Mouse (Mus musculus): Measurements from ENCODE around the gene Pfkm.

The Pfkm gene

DNA sequence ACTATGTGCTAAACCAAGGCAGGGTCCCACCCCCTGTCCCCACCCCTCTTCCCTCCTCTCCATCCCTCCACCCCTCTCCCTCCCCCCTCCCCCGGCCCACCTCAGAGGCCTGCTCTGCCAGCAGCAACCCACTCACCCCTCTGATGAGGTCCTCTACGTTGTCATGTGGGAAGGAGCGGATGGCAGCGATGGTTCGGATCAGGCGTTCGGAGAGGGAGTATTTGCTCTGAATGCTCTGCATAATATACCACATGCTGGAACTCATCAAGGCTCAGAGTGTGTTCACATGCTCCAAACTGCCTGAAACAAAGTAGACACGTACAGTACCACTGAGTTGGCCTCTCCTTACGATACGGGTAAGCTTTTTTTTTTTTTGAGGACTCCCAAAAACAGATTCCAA is 50.1 kb downstream of the Pfkm start:
- DNase-seq, result no peak

DNA sequence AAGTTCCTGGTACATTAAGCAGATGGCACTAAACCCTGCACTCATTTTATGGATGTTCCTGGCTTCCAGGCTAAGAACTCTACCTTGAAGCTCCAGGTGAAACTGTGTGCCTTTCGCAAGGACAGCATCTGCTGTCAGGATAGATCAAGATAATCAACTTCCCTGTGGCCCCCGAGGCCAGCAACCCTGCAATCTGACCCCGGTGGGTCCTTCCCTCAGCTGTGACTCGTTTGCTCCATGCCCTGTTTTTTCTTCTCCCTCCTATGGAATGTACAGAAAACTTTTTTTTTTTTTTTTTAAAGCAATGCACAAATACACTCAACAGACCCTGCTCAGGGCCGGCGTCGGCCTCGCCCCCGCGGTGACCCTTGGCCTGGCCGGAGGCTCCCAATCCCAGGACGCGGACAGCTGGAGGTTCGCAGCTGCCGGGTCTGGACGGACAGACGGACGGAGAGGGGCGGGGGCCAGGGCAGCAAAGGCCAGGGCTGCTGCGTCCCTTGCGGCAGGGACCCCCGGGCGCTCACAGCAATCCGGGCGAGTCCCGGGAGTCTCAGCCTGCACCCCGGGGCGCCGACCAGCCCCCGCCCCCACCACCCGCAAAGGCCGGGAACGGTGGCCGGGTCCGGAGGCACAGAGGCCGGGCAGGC is 52.6 kb downstream of the Pfkm start:
- DNase-seq, result peak; percentile 38

DNA sequence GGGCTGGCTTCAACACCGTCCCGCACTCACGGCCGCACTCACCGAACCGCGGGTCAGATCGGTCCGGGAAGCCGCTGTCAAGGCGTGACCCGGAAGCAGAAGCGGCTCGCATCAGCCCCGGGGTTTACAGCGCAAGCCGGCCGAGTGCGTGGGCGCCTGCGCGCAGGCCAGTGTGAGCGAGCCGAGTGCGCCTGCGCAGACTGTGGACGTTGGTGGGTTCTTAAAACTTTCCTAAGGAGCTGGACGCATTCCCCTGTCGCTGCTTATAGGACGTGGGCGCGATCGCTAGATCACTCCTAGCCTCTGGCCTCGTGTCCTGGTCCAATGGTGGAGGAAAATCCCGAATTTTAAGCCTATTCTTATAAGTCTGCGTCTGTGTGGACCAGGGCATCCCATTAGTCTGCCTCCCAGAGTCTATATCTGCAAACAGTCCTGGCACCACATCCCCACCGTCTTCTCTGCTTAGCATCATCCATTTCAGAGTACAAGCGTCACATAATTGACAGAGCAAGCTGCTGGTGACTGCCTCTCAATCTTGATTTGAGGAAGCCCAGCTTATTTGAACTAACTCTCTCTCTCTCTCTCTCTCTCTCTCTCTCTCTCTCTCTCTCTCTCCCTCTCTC is 53.3 kb downstream of the Pfkm start:
- DNase-seq, result peak; percentile 91

DNA sequence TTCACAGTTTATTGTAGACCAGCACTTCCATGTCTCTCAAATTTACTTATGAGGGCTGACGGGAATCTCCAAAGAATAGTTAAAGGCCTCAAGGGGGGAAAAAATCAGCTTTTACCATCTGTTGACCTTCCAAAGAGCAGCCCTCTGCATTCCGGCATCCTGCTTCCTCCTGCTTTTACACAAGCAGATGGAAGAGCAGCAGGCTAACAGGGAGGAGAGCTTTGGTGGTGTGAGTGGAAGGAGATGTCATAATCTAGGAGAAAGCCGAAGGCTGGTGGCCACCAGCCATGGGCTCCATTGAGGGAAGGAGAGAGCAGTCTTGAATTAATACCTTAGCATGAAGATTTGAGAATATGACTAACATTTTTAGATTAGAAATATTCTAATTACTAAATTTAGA is 56.0 kb downstream of the Pfkm start:
- peak; percentile 64 for DNase-seq

- DNase-seq, result no peak
Measured at GRCm38 (mm10) chr15:98149166-98149602, 56.8 kb downstream of the Pfkm start.

DNA sequence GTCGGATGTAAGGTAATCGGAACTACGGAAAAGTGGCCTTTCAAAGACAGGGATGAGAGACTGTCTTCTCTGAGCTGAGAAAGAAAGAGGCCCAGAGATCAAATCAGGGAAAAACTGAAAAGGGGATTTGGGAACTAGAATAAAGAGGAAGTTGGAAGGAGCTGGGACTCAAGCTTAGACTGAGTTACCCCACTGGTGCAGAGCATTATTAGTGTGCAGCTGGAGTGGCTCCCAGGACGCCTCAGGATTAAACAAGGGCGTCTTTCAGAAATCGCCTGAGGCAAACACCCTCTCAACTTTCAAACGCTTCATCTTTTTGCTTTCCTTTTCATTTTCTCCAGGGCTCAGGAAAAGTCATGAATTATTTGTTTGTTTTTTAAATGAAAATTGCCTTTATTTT is 60.5 kb downstream of the Pfkm start:
- DNase-seq, result no peak

DNA sequence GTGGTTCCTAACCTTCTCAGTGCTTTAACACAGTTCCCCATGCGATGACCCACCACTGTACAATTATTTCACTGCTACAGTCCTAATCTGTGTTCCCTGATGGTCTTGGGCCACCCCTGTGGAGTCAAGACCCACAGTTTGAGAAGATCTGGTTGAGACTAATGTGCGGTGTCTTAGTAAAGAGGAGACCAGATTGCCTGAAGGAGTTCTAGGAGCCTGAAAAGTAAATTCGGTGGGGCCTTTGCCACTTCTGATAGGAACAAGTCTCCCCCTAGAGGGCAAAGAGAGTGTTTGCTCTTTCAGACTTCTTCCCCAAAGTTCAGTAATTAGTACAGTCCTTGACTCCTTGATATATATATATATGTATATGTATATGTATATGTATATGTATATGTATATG is 61.2 kb downstream of the Pfkm start:
- no peak for DNase-seq

- no peak for DNase-seq
Measured at GRCm38 (mm10) chr15:98154146-98154545, 61.8 kb downstream of the Pfkm start.

- DNase-seq, result no peak
Measured at GRCm38 (mm10) chr15:98154631-98155030, 62.2 kb downstream of the Pfkm start.

GRCm38 (mm10) chr15:98155272-98155671 is 62.9 kb downstream of the Pfkm start:
- DNase-seq, result no peak

DNA sequence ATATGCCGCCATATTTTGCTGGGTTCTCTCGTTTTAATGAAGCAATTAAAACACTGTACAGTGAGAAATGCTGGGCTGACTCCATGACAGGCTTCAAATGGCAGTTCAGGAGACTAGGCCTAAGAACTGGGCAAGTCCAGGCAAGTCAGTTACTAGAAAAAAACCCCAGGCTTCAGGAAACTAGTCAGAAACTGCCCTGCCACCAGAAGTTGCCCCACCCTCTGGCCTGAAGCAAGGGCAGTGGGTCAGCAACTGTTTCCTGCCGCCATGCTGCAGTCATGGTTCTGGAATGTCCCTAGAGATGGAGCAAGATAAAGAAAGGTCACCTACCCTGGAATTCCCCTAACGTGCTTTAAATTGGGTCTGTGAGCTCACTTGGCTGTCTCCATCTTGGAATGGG is 63.6 kb downstream of the Pfkm start:
- no peak for DNase-seq

DNA sequence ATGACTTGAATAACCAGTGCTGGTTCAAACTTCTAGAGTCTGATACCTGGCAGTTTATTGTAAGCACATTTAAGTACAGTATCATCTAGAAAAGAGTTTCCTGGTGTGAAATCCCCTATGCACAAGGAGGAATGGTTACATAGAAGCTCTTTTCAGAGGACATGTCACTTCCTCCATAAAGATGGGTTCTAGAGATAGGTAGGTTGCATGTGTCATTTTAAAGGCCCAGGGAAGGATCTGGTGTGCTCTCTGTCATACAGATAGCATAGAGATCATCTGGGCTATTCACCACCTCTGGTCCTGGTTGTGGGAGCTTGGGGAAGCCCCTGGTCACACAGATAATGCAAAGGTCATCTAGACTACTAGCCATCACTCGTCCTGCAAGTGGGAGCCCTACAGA is 64.9 kb downstream of the Pfkm start:
- DNase-seq, result no peak

DNA sequence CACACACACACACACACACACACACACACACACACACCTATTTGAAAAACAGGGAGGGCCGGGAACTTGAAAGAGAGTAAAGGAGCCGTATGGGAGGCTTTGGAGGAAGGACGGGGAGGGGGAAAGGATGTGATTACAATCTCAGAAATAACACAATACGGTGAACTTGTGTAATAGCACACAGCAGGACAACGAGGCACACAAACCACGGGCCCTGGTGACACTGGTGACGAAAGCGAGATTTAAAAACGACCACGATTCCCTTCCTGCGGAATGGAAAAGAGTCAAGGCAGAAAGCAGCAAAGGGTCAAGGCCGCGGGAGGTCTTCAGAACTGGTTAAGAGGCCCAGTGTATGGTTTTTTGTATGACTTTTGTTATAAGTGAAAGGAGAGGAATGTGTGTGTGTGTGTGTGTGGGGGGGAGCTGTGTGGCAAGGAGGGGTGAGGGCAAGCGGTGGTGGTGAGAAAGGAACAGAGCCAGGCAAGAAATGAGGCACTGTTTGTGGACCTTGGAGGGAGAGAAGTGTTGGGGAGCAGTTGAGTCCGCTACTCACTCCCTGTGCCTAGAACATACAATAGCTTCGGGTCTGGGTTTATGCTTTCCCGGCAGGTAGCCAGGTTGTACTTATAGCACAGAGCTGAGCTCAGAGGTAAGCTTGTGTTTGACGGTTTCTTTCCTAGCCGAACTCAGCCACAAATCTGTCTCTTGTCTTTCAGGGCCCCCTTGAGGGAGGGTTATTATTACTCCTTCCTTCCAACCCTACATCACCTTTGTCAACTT is 68.8 kb downstream of the Pfkm start:
- DNase-seq, result no peak

DNA sequence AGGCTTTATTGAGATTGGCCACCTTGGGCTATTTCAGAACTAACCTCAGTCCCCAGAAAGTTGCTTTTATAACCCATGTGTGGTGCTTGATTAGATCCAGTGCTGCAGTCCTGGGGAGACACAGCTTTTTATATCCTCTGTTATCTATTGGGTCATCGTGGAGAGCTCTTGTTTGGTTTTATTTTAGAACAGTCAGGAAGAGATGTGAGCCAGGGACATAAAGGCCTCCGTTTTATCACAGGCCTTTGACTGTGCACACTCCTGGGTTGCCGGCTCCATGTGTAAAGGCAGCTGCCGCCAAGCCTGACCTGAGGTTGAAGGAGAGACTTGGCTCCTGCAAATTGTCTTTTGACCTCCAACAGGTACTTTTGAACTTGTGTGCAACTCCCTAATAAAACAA is 70.2 kb downstream of the Pfkm start:
- no peak for DNase-seq

DNA sequence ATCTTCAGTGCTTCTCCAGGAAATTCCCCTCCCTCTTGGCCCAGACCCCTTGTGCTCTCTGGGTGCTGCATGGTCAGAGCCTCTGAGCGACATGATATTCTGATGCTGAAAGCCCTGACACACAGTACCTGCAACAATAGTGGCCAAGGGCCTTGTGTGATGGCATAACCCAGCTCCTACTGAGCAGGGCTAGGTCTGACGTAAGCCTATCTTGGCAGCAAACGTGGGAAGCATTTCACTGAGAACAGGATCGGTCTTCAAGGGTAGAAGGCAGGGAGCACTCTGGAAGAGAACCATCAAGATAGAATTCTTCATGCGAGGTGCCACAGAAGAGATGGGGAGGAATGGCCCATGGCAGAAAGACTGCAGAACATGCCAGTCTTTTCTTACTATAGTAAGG is 73.1 kb downstream of the Pfkm start, which contains the start of gene Asb8:
Gene Asb8, minus strand, starts transcription at position 101 of the 400 bp plus-strand sequence.
- no peak for DNase-seq

DNA sequence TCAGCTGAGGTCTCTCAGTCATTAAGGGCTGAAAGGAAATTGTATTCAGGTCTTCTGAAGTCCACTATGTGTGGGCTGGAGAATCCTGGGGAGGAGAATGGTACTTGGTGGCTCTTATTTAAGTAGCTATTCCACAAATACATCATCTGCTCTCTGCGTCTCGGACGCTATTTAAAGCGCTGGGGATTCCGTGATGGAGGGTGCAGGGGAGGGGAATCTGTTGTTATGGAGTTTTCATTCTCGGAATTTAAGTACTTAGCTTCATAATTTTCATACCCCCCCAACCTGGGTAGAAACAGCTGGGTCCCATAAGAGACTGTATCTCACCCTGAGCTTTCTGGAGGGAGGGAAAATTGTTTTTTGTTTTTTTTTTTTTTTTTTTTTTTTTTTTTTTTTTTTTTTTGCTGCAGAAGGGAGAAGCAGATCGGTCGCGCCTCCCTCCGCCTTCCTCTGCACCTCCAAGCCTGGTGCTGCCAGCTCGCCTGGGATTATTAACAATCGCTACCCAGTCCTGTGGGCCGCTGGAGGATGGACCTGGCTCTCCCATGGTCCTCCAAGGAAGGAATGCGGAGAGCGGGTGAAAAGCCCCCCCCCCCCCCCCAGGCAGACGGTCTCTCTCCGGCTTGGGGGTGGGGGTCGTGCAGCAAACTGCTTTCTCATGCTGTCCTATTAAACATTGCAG is 74.7 kb downstream of the Pfkm start, which contains the start of gene Ccdc184:
Gene Ccdc184, plus strand, starts transcription at position 196 of the 682 bp plus-strand sequence.
- peak; percentile 33 for DNase-seq

- DNase-seq, result peak; percentile 88
Measured at GRCm38 (mm10) chr15:98167645-98168621, 75.5 kb downstream of the Pfkm start.

- DNase-seq, result peak; percentile 35
Measured at GRCm38 (mm10) chr15:98168622-98169004, 76.2 kb downstream of the Pfkm start.

DNA sequence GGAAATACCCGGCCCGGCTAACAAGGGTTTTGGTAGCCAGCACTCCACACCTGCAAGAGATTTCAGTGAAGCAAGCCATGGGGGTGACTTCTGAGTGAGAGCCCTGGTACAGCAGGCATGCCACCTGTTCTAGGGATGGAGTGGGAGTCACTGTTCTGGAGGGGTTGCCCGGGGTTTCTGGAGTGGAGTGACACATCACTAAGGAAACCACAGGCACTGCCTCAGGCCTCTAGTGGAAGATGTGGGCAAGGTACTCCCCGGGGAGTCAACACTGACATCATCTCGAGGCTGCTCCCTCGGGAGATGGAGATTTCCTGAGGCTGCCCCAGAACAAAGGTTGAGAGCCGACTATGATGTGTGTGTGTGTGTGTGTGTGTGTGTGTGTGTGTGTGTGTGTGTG is 78.0 kb downstream of the Pfkm start:
- DNase-seq, result no peak

DNA sequence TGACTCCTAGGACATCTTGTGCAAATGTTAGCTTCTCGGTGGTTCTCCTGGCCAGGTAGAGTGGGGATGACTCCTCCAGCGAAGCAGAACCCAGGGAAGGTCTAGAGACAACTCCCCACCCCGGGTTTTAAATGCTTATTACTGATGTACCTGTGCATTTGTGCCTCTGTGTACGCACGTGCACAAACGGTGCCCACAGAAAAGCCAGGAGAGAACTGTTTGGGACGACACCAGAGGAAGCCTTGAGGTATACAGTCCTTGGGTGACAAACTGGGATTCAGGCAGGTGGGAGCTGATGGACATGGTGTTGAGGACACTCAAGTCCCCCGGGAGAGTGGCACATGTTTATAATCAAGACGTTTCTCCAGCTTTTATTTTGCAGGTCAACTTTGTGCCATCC is 78.5 kb downstream of the Pfkm start:
- no peak for DNase-seq

DNA sequence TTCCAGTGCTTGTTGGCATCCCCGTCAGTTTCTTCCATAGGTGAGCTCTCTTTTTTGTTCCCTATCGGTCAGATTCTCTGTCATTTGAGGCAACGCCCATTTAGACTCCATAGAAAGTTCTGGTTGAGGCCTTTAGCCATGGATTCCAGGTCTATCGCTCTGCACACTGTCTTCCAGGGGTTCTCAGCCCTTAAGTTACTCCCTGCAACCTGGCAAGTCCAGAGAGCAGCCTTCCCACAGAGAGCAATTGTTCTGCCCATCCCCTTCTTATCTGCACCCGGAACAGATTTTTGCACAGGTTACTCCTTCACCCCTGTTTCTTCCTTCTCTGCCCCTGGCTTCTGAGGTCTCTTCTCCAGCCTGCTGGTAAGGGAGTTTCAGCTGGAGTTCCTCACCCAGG is 79.7 kb downstream of the Pfkm start:
- no peak for DNase-seq

GRCm38 (mm10) chr15:98173821-98174220 is 81.4 kb downstream of the Pfkm start:
- DNase-seq, result peak; percentile 61
